Mouse (Mus musculus) spleen, postnatal 36 days (tissue): ENCODE measurements around the gene Khk.

Experiments used
- DNase-seq, 2 experiments: peaks; one replicate each; pipeline ENCODE4 v3.0.0; 2022; ENCODE audit warnings: low spot score in 2 of 2, mixed read lengths in 1 of 2

Gene Khk

GRCm38 (mm10) chr5:30968416-30968815 is 47.2 kb downstream of the Khk start, which contains the start of gene Tcf23:
Gene Tcf23, plus strand, starts transcription at chr5:30968662.
- DNase-seq, result no peak

- DNase-seq, result no peak
Observed at GRCm38 (mm10) chr5:30969440-30969839, 48.2 kb downstream of the Khk start.

GRCm38 (mm10) chr5:30974870-30975656 is 53.8 kb downstream of the Khk start:
- DNase-seq, result no peak
